Mouse (Mus musculus): ENCODE data around the gene Hps3. TPM values are rescaled to one million over a fixed set of nuclear protein-coding genes. Genes with fewer than 3 reads are reported as not detected.

Gene Hps3
- total and polyA plus RNA-seq, 3 experiments, result 7.0 to 10.5 TPM; not detected in 1

DNA sequence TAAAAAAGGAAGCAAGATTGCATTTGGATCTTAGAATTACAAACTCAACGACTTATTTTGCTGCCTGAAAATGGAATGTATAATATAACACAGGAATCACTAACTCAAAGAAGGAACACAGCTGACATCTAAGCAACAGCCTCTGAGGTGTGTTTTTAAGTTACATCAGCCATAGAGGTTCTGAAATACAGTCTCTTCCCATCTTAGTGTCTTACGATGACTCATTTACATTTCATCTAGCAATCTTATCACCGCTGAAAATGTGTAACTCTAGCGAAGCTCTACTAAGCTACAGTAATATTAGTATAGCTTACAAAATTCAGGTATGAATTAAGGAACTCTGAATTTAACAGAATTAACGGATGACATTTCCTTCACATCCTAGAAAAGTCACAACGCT lies 4.3 kb downstream of the Hps3 start:
- Histone ChIP-seq H3K4me3 (ENCODE audit: control insufficient read depth in 1 of 2, insufficient read depth in 1 of 2, low read depth in 2 of 2, low read length in 2 of 2) (0 out of 4 replicates have a peak overlapping the region, but pooled peaks of 1 of the 2 experiments have one; percentile 4), H3K79me2 (ENCODE audit: control insufficient read depth, insufficient read depth, low read length, poor library complexity) (peaks cover 11% of the 10 kb centered on the region), H3K9ac (ENCODE audit: control insufficient read depth, low read depth, low read length, poor library complexity, severe bottlenecking) (peak overlapping the region; percentile 53; the same call in 1 of the 2 replicates), H3K27me3 (ENCODE audit: control insufficient read depth in 1 of 2, insufficient read depth in 2 of 2, low read length in 2 of 2) (no peaks in the 10 kb centered on the region), H3K4me1 (ENCODE audit: control insufficient read depth in 1 of 2, insufficient read depth in 2 of 2, low read length in 2 of 2) (peaks cover 33 to 36% of the 10 kb centered on the region in 2 experiments), H3K27ac (ENCODE audit: control insufficient read depth, low read depth, low read length) (peak overlapping the region; percentile 96), H3K36me3 (ENCODE audit: control insufficient read depth in 1 of 2, insufficient read depth in 2 of 2, low read length in 2 of 2) (peaks cover 5 to 54% of the 10 kb centered on the region in 2 experiments), H3K9me3 (replicated peaks; ENCODE audit: insufficient read depth, low read length) (no peaks in the 10 kb centered on the region)
- peak; percentile 73 for DNase-seq (ENCODE audit: low read depth, low spot score)
- TF ChIP-seq SIN3A (IDR thresholded peaks at IDR 0.05; ENCODE audit: low read length) (peak; percentile 29; the same call in 1 of the 2 replicates), E2F4 (IDR thresholded peaks at IDR 0.05; ENCODE audit: borderline replicate concordance, low read depth, low read length) (no peak), TCF12 (IDR thresholded peaks at IDR 0.05; ENCODE audit: low read depth, low read length) (peak; percentile 62; the same call in 1 of the 2 replicates), POLR2AphosphoS5 (IDR thresholded peaks at IDR 0.05; ENCODE audit: borderline replicate concordance, low read depth, low read length) (no peak), MAFK (IDR thresholded peaks at IDR 0.05; ENCODE audit: borderline replicate concordance, low read depth, low read length) (no peak; the same call in 1 of the 2 replicates), EP300 (IDR thresholded peaks at IDR 0.05; ENCODE audit: low read depth in 1 of 2, low read length in 2 of 2) (peak; percentile 82 to 87), TAL1 (IDR thresholded peaks at IDR 0.05; ENCODE audit: low read length) (no peak), RCOR1 (IDR thresholded peaks at IDR 0.05; ENCODE audit: low read depth, low read length) (peak; percentile 41; the same call in 1 of the 2 replicates), GATA1 (IDR thresholded peaks at IDR 0.05; ENCODE audit: low read depth, low read length) (peak; percentile 80), NRF1 (IDR thresholded peaks at IDR 0.05; ENCODE audit: insufficient read depth, low read depth, low read length, poor library complexity, severe bottlenecking) (no peak), ETS1 (IDR thresholded peaks at IDR 0.05; ENCODE audit: low read depth, low read length) (peak; percentile 86), MAZ (IDR thresholded peaks at IDR 0.05; ENCODE audit: low read depth, low read length) (no peak), ZNF384 (IDR thresholded peaks at IDR 0.05; ENCODE audit: low read depth, low read length) (no peak), SMC3 (IDR thresholded peaks at IDR 0.05; ENCODE audit: low read depth, low read length) (no peak), MYB (IDR thresholded peaks at IDR 0.05; ENCODE audit: low read depth, low read length) (peak; percentile 77), JUND (IDR thresholded peaks at IDR 0.05; ENCODE audit: low read depth, low read length) (peak; percentile 66; the same call in 1 of the 2 replicates)

DNA sequence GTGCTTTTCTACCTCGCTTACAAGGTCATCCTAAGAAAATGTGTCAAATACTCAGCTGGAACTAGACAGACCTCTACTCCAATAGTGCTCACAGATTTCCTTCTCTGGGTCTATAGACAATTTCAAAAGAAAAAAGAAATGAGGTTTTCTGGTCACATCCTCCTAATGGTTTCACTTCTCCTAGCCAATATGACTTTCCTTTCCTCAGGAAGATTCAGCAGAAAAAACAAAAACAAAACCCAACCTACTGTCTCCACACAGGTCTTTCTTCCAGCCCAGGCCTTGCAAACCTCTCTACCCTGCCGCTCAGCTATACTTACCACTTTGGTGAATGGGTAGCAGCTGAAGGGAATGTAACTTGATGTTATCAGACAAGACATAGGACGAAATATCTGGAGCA lies 6.5 kb downstream of the Hps3 start:
- Histone ChIP-seq H3K27me3 (ENCODE audit: control insufficient read depth in 1 of 2, insufficient read depth in 2 of 2, low read length in 2 of 2) (no peaks in the 10 kb centered on the region), H3K4me3 (ENCODE audit: control insufficient read depth in 1 of 2, insufficient read depth in 1 of 2, low read depth in 2 of 2, low read length in 2 of 2) (no peak overlapping the region), H3K36me3 (ENCODE audit: control insufficient read depth in 1 of 2, insufficient read depth in 2 of 2, low read length in 2 of 2) (peaks cover 20 to 49% of the 10 kb centered on the region in 2 experiments), H3K4me1 (ENCODE audit: control insufficient read depth in 1 of 2, insufficient read depth in 2 of 2, low read length in 2 of 2) (peaks cover 27 to 33% of the 10 kb centered on the region in 2 experiments), H3K9me3 (replicated peaks; ENCODE audit: insufficient read depth, low read length) (no peaks in the 10 kb centered on the region), H3K27ac (ENCODE audit: control insufficient read depth, low read depth, low read length) (no peak overlapping the region), H3K79me2 (ENCODE audit: control insufficient read depth, insufficient read depth, low read length, poor library complexity) (peaks cover 7% of the 10 kb centered on the region), H3K9ac (ENCODE audit: control insufficient read depth, low read depth, low read length, poor library complexity, severe bottlenecking) (no peak overlapping the region)
- TF ChIP-seq BHLHE40 (IDR thresholded peaks at IDR 0.05; ENCODE audit: borderline replicate concordance, low read depth, low read length) (no peak), MAFK (IDR thresholded peaks at IDR 0.05; ENCODE audit: borderline replicate concordance, low read depth, low read length) (no peak), TCF12 (IDR thresholded peaks at IDR 0.05; ENCODE audit: low read depth, low read length) (no peak), ZMIZ1 (IDR thresholded peaks at IDR 0.05; ENCODE audit: low read depth, low read length) (no peak), CTCF (IDR thresholded peaks at IDR 0.05 in 2 of 3, conservative IDR thresholded peaks at IDR 0.05 in 1 of 3; ENCODE audit: control insufficient read depth in 1 of 3, insufficient read depth in 1 of 3, low read depth in 2 of 3, low read length in 3 of 3, poor library complexity in 1 of 3, severe bottlenecking in 1 of 3) (no peak), USF1 (IDR thresholded peaks at IDR 0.05; ENCODE audit: low read depth, low read length) (no peak), GATA1 (IDR thresholded peaks at IDR 0.05; ENCODE audit: low read depth, low read length) (no peak), CHD2 (IDR thresholded peaks at IDR 0.05; ENCODE audit: low read length) (no peak), USF2 (IDR thresholded peaks at IDR 0.05; ENCODE audit: borderline replicate concordance in 1 of 2, insufficient read depth in 1 of 2, low read depth in 1 of 2, low read length in 2 of 2) (no peak), ZKSCAN1 (IDR thresholded peaks at IDR 0.05; ENCODE audit: low read depth, low read length) (no peak), CHD1 (IDR thresholded peaks at IDR 0.05; ENCODE audit: low read depth, low read length) (no peak)
- DNase-seq (ENCODE audit: low read depth, low spot score), result no peak

Measured in MEL (cell line).